Mouse (Mus musculus): ENCODE data around the gene Rnf214. TPM values are rescaled to one million over a fixed set of nuclear protein-coding genes. Genes with fewer than 3 reads are reported as not detected.

Gene Rnf214
- polyA plus RNA-seq, 1 experiment from 2014 or later: 52.6 TPM

GRCm38 (mm10) chr9:45946872-45947183, 40.1 kb upstream of the Rnf214 start:
- no peaks in the 10 kb centered on the region for H3K9me3 ChIP-seq (ENCODE audit: low read depth, low read length)
- no peaks in the 10 kb centered on the region for H3K4me1 ChIP-seq (ENCODE audit: insufficient read depth)
- no peak overlapping the region for H3K4me2 ChIP-seq
- no peaks in the 10 kb centered on the region for H3K27me3 ChIP-seq (ENCODE audit: insufficient read depth, low read length)
- H3K9ac ChIP-seq: no peak overlapping the region
- H3K4me3 ChIP-seq (ENCODE audit: low read depth, low read length): no peak overlapping the region
- ATAC-seq (ENCODE audit: insufficient read depth) (no peak), DNase-seq (no peak)
- no peak overlapping the region for H3K27ac ChIP-seq (ENCODE audit: low read depth)
- 81% methylated on average over 10 of the region's 10 CpGs for whole genome bisulfite sequencing
- TF ChIP-seq CTCF (IDR thresholded peaks at IDR 0.05; ENCODE audit: low read depth): no peak
- peaks cover 86% of the 10 kb centered on the region for H3K36me3 ChIP-seq (ENCODE audit: insufficient read depth)

GRCm38 (mm10) chr9:45946182-45946871, 39.6 kb upstream of the Rnf214 start:
- Histone ChIP-seq H3K4me1 (ENCODE audit: insufficient read depth) (no peaks in the 10 kb centered on the region), H3K36me3 (ENCODE audit: insufficient read depth) (peaks cover 88% of the 10 kb centered on the region), H3K4me2 (no peak overlapping the region), H3K9me3 (ENCODE audit: low read depth, low read length) (no peaks in the 10 kb centered on the region), H3K9ac (no peak overlapping the region), H3K4me3 (ENCODE audit: low read depth, low read length) (no peak overlapping the region), H3K27ac (ENCODE audit: low read depth) (no peak overlapping the region), H3K27me3 (ENCODE audit: insufficient read depth, low read length) (no peaks in the 10 kb centered on the region)
- WGBS: 85% methylated on average over 16 of the region's 16 CpGs
- DNase-seq: no peak
- TF ChIP-seq CTCF (IDR thresholded peaks at IDR 0.05; ENCODE audit: low read depth): no peak
- ATAC-seq (ENCODE audit: insufficient read depth): no peak

GRCm38 (mm10) chr9:45945721-45946120, 39.0 kb upstream of the Rnf214 start:
- H3K27ac ChIP-seq (ENCODE audit: low read depth): no peak overlapping the region
- WGBS: 81% methylated on average over 13 of the region's 13 CpGs
- H3K36me3 ChIP-seq (ENCODE audit: insufficient read depth): peaks cover 91% of the 10 kb centered on the region
- no peaks in the 10 kb centered on the region for H3K4me1 ChIP-seq (ENCODE audit: insufficient read depth)
- H3K4me2 ChIP-seq: no peak overlapping the region
- H3K4me3 ChIP-seq (ENCODE audit: low read depth, low read length): no peak overlapping the region
- H3K9me3 ChIP-seq (ENCODE audit: low read depth, low read length): no peaks in the 10 kb centered on the region
- no peak overlapping the region for H3K9ac ChIP-seq
- H3K27me3 ChIP-seq (ENCODE audit: insufficient read depth, low read length): no peaks in the 10 kb centered on the region
- no peak for TF ChIP-seq CTCF (IDR thresholded peaks at IDR 0.05; ENCODE audit: low read depth)
- no peak for DNase-seq
- ATAC-seq (ENCODE audit: insufficient read depth): no peak

DNA sequence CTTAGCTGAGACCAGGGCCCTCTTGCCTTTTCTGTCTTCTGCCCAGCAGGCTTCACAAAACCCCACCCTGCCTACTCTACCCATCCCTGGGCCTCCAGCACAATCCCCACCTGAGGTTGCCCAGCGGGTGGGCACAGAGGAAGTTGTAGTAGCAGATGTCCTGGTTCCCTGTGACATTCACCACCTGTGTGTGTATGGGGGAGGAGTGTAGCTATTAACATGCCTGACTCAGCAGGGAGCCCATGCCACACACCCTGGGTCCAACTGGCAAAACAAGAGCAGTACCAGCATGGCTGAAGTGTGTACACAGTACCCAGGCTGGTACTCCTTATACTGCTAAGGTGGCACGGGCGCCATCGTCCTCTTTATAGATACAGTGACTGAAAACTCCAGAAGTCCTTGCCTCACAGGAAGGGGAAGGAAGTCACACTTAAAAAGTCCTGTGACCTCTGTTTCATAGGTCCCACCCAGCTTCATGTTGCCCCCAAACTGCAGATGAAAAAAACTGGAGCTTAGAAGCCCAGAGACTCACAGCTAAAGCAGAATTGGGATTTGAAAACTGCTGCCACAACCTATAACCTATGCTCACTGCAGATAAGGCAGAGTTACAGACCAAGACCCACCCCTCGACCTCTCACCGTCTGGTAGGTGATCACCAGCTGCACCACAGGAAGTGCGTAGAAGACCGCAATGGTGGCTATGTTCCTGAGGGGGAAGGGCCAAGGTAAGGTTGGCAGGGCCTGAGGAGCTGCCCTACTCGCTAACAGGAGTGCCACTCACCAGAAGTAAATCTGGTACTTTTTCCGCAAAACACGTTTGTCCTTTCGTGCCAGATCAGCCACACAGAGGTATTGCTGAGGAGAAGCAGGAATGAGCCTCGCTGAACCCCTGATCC, 38.0 kb upstream of the Rnf214 start:
- DNase-seq: no peak
- H3K4me1 ChIP-seq (ENCODE audit: insufficient read depth): no peaks in the 10 kb centered on the region
- no peak overlapping the region for H3K4me2 ChIP-seq
- H3K9ac ChIP-seq: no peak overlapping the region
- H3K4me3 ChIP-seq (ENCODE audit: low read depth, low read length): no peak overlapping the region
- no peaks in the 10 kb centered on the region for H3K9me3 ChIP-seq (ENCODE audit: low read depth, low read length)
- H3K36me3 ChIP-seq (ENCODE audit: insufficient read depth): peaks cover 86% of the 10 kb centered on the region
- no peak overlapping the region for H3K27ac ChIP-seq (ENCODE audit: low read depth)
- ATAC-seq (ENCODE audit: insufficient read depth): no peak
- WGBS: 81% methylated on average over 13 of the region's 13 CpGs
- H3K27me3 ChIP-seq (ENCODE audit: insufficient read depth, low read length): no peaks in the 10 kb centered on the region
- TF ChIP-seq CTCF (IDR thresholded peaks at IDR 0.05; ENCODE audit: low read depth): no peak

- Histone ChIP-seq H3K4me3 (ENCODE audit: low read depth, low read length) (no peak overlapping the region), H3K9me3 (ENCODE audit: low read depth, low read length) (no peaks in the 10 kb centered on the region), H3K4me2 (no peak overlapping the region), H3K27me3 (ENCODE audit: insufficient read depth, low read length) (no peaks in the 10 kb centered on the region), H3K36me3 (ENCODE audit: insufficient read depth) (peaks cover 86% of the 10 kb centered on the region), H3K4me1 (ENCODE audit: insufficient read depth) (no peaks in the 10 kb centered on the region), H3K27ac (ENCODE audit: low read depth) (no peak overlapping the region), H3K9ac (no peak overlapping the region)
- WGBS: 89% methylated on average over 8 of the region's 8 CpGs
- ATAC-seq (ENCODE audit: insufficient read depth): no peak
- no peak for DNase-seq
- no peak for TF ChIP-seq CTCF (IDR thresholded peaks at IDR 0.05; ENCODE audit: low read depth)
Measured at GRCm38 (mm10) chr9:45943628-45944505, 37.2 kb upstream of the Rnf214 start.

DNA sequence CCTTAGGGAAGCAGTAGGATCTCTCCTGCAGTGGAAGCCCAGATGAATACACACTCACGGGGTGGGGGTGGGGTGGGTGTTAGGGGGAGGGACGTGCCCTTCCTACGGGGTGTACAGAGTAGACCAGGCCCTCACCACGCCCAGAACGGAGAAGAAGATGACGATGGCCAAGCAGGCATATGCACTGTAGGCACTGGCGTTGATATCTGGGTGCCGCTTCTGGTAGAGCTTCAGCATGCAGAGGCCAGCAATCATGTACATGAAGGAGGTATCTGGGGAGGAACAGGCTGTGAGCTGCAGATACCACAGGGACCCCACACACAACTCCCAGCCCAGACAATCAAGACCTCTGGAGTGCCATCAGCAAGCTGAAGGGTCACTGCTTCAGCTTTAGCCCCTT, 36.2 kb upstream of the Rnf214 start:
- Histone ChIP-seq H3K4me2 (no peak overlapping the region), H3K27ac (ENCODE audit: low read depth) (no peak overlapping the region), H3K4me1 (ENCODE audit: insufficient read depth) (no peaks in the 10 kb centered on the region), H3K27me3 (ENCODE audit: insufficient read depth, low read length) (no peaks in the 10 kb centered on the region), H3K9me3 (ENCODE audit: low read depth, low read length) (no peaks in the 10 kb centered on the region), H3K36me3 (ENCODE audit: insufficient read depth) (peaks cover 84% of the 10 kb centered on the region), H3K4me3 (ENCODE audit: low read depth, low read length) (no peak overlapping the region), H3K9ac (no peak overlapping the region)
- TF ChIP-seq CTCF (IDR thresholded peaks at IDR 0.05; ENCODE audit: low read depth): no peak
- no peak for DNase-seq
- no peak for ATAC-seq (ENCODE audit: insufficient read depth)
- WGBS: 85% methylated on average over 8 of the region's 8 CpGs

Measured in lung, embryonic 14.5 days (tissue).